Mouse (Mus musculus) bone marrow, adult 2 months (tissue): ENCODE data around the gene Tbcc.

Experiments used
- CTCF ChIP-seq: fragments of 200-500 bp; IDR thresholded peaks from 2 replicates; pipeline ENCODE4 v1.5.1; 2011; ENCODE audit warnings: low read length, control low read depth; ENCODE audit not compliant: control insufficient read depth, insufficient read depth
- POLR2A ChIP-seq: fragments of 200-500 bp; IDR thresholded peaks from 2 replicates; pipeline ENCODE4 v1.6.1; 2011; ENCODE audit warnings: low read depth, mild to moderate bottlenecking, control low read depth, low read length, borderline replicate concordance; ENCODE audit not compliant: control insufficient read depth

- TF ChIP-seq CTCF, result no peak
- no peak for TF ChIP-seq POLR2A
Observed at GRCm38 (mm10) chr17:46855328-46856106, 35.0 kb upstream of the Tbcc start.
